Mouse (Mus musculus) G1E (cell line): ENCODE measurements around the gene Izumo4. TPM values are rescaled to one million over a fixed set of nuclear protein-coding genes. Genes with fewer than 3 reads are reported as not detected.

ENCODE experiments used
- ATAC-seq: 2 replicates; pipeline ENCODE4 v1.8.0; 2016; ENCODE audit warnings: mild to moderate bottlenecking; ENCODE audit not compliant: insufficient number of reproducible peaks, poor library complexity, low FRiP score, severe bottlenecking; ENCODE audit errors: extremely low read depth
- DNase-seq: peaks from one replicate; pipeline ENCODE4 v3.0.0; 2012; ENCODE audit warnings: low spot score
- H3K27me3 ChIP-seq: 2 replicates; pipeline ENCODE4 v1.6.1; 2012; ENCODE audit warnings: mild to moderate bottlenecking, low read length, inconsistent platforms; ENCODE audit not compliant: insufficient read depth
- H3K36me3 ChIP-seq: replicated peaks from 2 replicates; pipeline ENCODE3; 2012; ENCODE audit warnings: mild to moderate bottlenecking, inconsistent platforms
- H3K4me1 ChIP-seq: 2 replicates; pipeline ENCODE4 v1.6.1; 2012; ENCODE audit warnings: low read depth, low read length, inconsistent platforms, mixed read lengths; ENCODE audit not compliant: insufficient read depth
- H3K4me3 ChIP-seq: 2 replicates; pipeline ENCODE4 v1.5.1; 2012; ENCODE audit warnings: low read depth, mild to moderate bottlenecking, inconsistent platforms, low read length, moderate library complexity, mixed read lengths
- H3K9me3 ChIP-seq: replicated peaks from 2 replicates; pipeline ENCODE4 v1.6.1; 2012; ENCODE audit warnings: inconsistent platforms
- CTCF ChIP-seq: IDR thresholded peaks from 2 replicates; pipeline ENCODE4 v1.5.1; 2012; ENCODE audit warnings: low read depth, low read length, inconsistent platforms, mixed read lengths
- GATA1 ChIP-seq: IDR thresholded peaks from 2 replicates; pipeline ENCODE4 v1.6.1; 2012; ENCODE audit warnings: borderline replicate concordance, low read length, inconsistent platforms, mixed read lengths
- GATA2 ChIP-seq: IDR thresholded peaks from 2 replicates; pipeline ENCODE4 v1.6.1; 2012; ENCODE audit warnings: low read depth, low read length, inconsistent platforms, borderline replicate concordance
- POLR2AphosphoS5 ChIP-seq: IDR thresholded peaks from 2 replicates; pipeline ENCODE4 v1.6.1; 2012; ENCODE audit warnings: low read depth, low read length, inconsistent platforms; ENCODE audit not compliant: insufficient replicate concordance
- TAL1 ChIP-seq: conservative IDR thresholded peaks from 2 replicates; pipeline ENCODE4 v1.6.1; 2012; ENCODE audit warnings: low read depth, low read length, inconsistent platforms, mixed read lengths
- polyA plus RNA-seq: library from polyadenylated mRNA; stranded (reverse); fragments of >175 nt; gene quantifications from 2 replicates; pipeline ENCODE4 v1.2.3, GENCODE M21; 2012
- total RNA-seq, 2 experiments: library from RNA; stranded (forward) in 1 of 2; stranded (reverse) in 1 of 2; fragments of 200-1000 nt in 1 of 2; fragments of >200 nt in 1 of 2; fragmentation: Nextera tagmentation in 1 of 2; gene quantifications; 2 replicates each; pipeline ENCODE4 v1.2.3; 2014 to 2017

Gene Izumo4
- total and polyA plus RNA-seq, 3 experiments: 5.9 to 8.2 (median 7.4) TPM

- DNase-seq (no peak), ATAC-seq (no peak)
- H3K36me3 ChIP-seq: peaks cover 57% of the 10 kb centered on the region
- peak overlapping the region; percentile 75 for H3K4me3 ChIP-seq
- no peak for TF ChIP-seq GATA2
- TF ChIP-seq TAL1: no peak
- no peak for TF ChIP-seq POLR2AphosphoS5
- TF ChIP-seq CTCF: no peak
- no peak for TF ChIP-seq GATA1
- H3K4me1 ChIP-seq: peaks cover 86% of the 10 kb centered on the region
- no peaks in the 10 kb centered on the region for H3K27me3 ChIP-seq
- H3K9me3 ChIP-seq: no peaks in the 10 kb centered on the region
Observed at GRCm38 (mm10) chr10:80700038-80700504, 1.9 kb upstream of the Izumo4 start.

DNA sequence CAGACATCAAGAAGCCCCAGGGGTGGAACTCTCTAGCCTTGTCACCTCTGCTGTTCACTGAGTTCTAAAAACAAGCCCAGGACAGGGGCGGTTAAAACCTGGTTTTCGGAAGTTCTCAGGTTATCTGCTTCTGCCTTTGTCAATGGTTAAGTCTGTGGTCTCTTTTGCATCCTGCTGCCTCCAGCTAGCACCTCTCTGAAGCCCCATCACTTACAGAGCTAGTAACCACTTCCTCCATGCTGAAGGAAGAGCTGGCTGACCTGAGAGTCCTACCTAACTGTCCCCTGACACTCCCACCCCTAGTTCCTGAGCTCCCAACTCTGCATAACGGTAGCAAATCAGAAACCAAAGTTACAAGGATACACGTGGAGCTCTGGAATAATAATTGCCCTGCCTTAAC is 1.3 kb upstream of the Izumo4 start:
- Histone ChIP-seq H3K36me3 (peaks cover 59% of the 10 kb centered on the region), H3K9me3 (no peaks in the 10 kb centered on the region), H3K4me3 (peak overlapping the region; percentile 75), H3K4me1 (peaks cover 86% of the 10 kb centered on the region), H3K27me3 (no peaks in the 10 kb centered on the region)
- TF ChIP-seq GATA2 (no peak), POLR2AphosphoS5 (no peak), TAL1 (no peak), GATA1 (no peak), CTCF (no peak)
- DNase-seq: no peak
- no peak for ATAC-seq

DNA sequence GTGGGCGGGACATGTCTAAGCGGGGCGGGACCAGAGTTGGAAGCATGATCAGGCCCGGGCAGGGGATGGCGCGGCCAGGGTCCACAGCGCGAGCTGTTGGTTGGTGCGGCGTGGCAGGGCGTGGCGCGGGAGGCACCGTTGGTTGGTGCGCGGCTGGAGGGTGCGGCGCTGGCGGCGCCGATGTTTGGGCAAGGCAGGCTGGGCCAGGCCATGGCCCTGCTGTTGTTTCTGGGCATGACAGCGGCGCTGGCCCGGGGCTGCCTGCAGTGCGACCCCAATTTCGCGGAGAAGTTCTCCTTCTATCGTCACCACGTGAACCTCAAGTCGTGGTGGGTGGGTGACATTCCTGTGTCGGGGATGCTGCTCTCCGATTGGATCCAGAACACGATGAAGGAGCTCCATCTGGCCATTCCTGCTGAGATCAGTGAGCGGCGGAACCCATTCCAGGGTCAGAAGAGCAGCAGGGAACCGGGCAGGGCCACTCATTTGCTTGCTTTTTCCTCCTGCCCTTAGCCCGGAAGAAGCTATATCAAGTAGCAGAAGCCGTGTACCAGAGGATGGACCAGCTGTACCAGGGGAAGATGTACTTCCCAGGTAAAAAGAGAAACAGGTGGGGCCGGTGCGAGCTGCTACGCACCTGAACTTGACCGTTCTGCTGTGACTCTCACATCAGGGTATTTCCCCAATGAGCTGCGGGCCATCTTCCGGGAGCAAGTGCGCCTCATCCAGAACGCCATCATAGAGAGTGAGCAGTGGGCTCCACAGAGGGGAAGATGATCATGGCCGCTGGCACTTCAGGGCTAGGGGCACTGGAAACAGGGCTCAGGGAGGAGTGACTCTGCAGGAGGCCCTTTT is 779 bp downstream of the Izumo4 start:
- Histone ChIP-seq H3K36me3 (peaks cover 63% of the 10 kb centered on the region), H3K4me1 (peaks cover 72% of the 10 kb centered on the region), H3K27me3 (no peaks in the 10 kb centered on the region), H3K4me3 (peak overlapping the region; percentile 75), H3K9me3 (no peaks in the 10 kb centered on the region)
- peak; percentile 35; the same call in 1 of the 2 replicates for ATAC-seq
- TF ChIP-seq GATA1 (no peak), TAL1 (no peak), GATA2 (no peak), POLR2AphosphoS5 (no peak), CTCF (no peak)
- DNase-seq: peak; percentile 84

GRCm38 (mm10) chr10:80703643-80704042 is 1.7 kb downstream of the Izumo4 start:
- H3K27me3 ChIP-seq: no peaks in the 10 kb centered on the region
- H3K4me1 ChIP-seq: peaks cover 64% of the 10 kb centered on the region
- H3K36me3 ChIP-seq: peaks cover 65% of the 10 kb centered on the region
- TF ChIP-seq TAL1: no peak
- no peak for TF ChIP-seq CTCF
- TF ChIP-seq POLR2AphosphoS5: no peak
- no peak for TF ChIP-seq GATA2
- no peak for TF ChIP-seq GATA1
- no peaks in the 10 kb centered on the region for H3K9me3 ChIP-seq
- DNase-seq (no peak), ATAC-seq (no peak)
- peak overlapping the region; percentile 75; the same call in 1 of the 2 replicates for H3K4me3 ChIP-seq

GRCm38 (mm10) chr10:80704418-80704817 is 2.4 kb downstream of the Izumo4 start:
- TF ChIP-seq TAL1 (no peak), POLR2AphosphoS5 (no peak), CTCF (no peak), GATA1 (no peak), GATA2 (no peak)
- no peaks in the 10 kb centered on the region for H3K27me3 ChIP-seq
- peaks cover 66% of the 10 kb centered on the region for H3K36me3 ChIP-seq
- H3K9me3 ChIP-seq: no peaks in the 10 kb centered on the region
- H3K4me1 ChIP-seq: peaks cover 57% of the 10 kb centered on the region
- no peak for ATAC-seq
- DNase-seq: no peak
- no peak overlapping the region for H3K4me3 ChIP-seq

GRCm38 (mm10) chr10:80705033-80705432 is 3.0 kb downstream of the Izumo4 start:
- H3K4me1 ChIP-seq: peaks cover 50% of the 10 kb centered on the region

More at GRCm38 (mm10) chr10:80705033-80705432, 3.0 kb downstream of the Izumo4 start:
- H3K9me3 ChIP-seq: no peaks in the 10 kb centered on the region
- no peak overlapping the region for H3K4me3 ChIP-seq
- TF ChIP-seq CTCF (no peak), GATA1 (no peak), POLR2AphosphoS5 (no peak), GATA2 (no peak), TAL1 (no peak)
- no peaks in the 10 kb centered on the region for H3K27me3 ChIP-seq
- ATAC-seq (no peak), DNase-seq (no peak)
- peaks cover 67% of the 10 kb centered on the region for H3K36me3 ChIP-seq
